23 mouse cellular contexts compared by ENCODE assay signal in the genomic region with DNA sequence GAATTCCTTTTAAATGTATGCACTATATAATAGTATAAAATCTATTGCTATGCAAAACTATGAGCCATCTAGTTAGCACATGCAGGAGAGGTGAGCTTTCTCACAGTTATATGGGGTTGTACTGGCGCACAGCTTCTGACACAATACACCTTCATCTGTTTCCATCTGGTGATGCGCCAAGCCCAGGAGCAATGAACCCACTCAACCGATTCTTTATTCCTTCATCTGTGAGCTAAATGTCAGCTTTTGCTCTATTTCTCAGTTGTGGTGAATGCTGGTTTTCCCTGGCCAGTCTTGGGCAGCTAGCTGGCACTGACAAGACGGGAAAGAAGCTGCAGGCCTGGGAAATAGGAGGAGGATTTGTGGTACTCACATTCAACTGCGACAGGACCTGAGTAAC.
DNase-seq lines count a peak whose midpoint lies in the region; ATAC-seq and TF ChIP-seq lines count a peak whose summit lies in the region.
"Had no signal": no experiment of that assay in that cellular context is flagged by ENCODE, and none has a peak within 500 bp of the region (broad histone marks: within the 10 kb centered on the region; RNA-seq: fewer than 3 reads in every experiment).

No protein-coding gene starts in this region.

- WGBS in forebrain, embryonic 14.5 days: 46% methylated on average over 5 of the region's 5 CpGs
- 41% methylated on average over 5 of the region's 5 CpGs for WGBS in forebrain, postnatal 0 days
- 71% methylated on average over 5 of the region's 5 CpGs for WGBS in neural tube, embryonic 13.5 days
- 65% methylated on average over 5 of the region's 5 CpGs for WGBS in neural tube, embryonic 15.5 days

- peak overlapping the region; percentile 48; the same call in 1 of the 2 replicates for H3K27ac ChIP-seq in forebrain, embryonic 14.5 days (ENCODE audit: low read depth, low read length)
- H3K27ac ChIP-seq in forebrain, postnatal 0 days (ENCODE audit: low read depth, low read length): no peak overlapping the region
- peak overlapping the region; percentile 35; the same call in 1 of the 2 replicates for H3K27ac ChIP-seq in neural tube, embryonic 13.5 days (replicated peaks)
- H3K27ac ChIP-seq in neural tube, embryonic 15.5 days (replicated peaks): no peak overlapping the region
- H3K27ac ChIP-seq: embryonic facial prominence, embryonic 12.5 days; heart, adult 2 months; heart, embryonic 15.5 days; hindbrain, postnatal 0 days; limb, embryonic 13.5 days; liver, embryonic 14.5 days; lung, embryonic 15.5 days had no signal

- H3K4me1 ChIP-seq in forebrain, embryonic 14.5 days (ENCODE audit: control insufficient read depth, insufficient read depth, low read length): peaks cover 8% of the 10 kb centered on the region
- no peaks in the 10 kb centered on the region for H3K4me1 ChIP-seq in forebrain, postnatal 0 days (ENCODE audit: insufficient read depth)
- peaks cover 9% of the 10 kb centered on the region; the same call in 1 of the 2 replicates for H3K4me1 ChIP-seq in neural tube, embryonic 13.5 days (replicated peaks)
- peaks cover 11% of the 10 kb centered on the region for H3K4me1 ChIP-seq in neural tube, embryonic 15.5 days
- H3K4me1 ChIP-seq: embryonic facial prominence, embryonic 12.5 days had no signal

- H3K4me2 ChIP-seq in forebrain, embryonic 14.5 days (ENCODE audit: low read length): no peak overlapping the region
- no peak overlapping the region for H3K4me2 ChIP-seq in forebrain, postnatal 0 days (ENCODE audit: low read depth)
- no peak overlapping the region for H3K4me2 ChIP-seq in neural tube, embryonic 13.5 days
- no peak overlapping the region for H3K4me2 ChIP-seq in neural tube, embryonic 15.5 days
- H3K4me2 ChIP-seq: embryonic facial prominence, embryonic 12.5 days; heart, embryonic 15.5 days; limb, embryonic 13.5 days; lung, embryonic 15.5 days had no signal

- H3K9ac ChIP-seq in forebrain, embryonic 14.5 days (ENCODE audit: low read length): no peak overlapping the region
- H3K9ac ChIP-seq in forebrain, postnatal 0 days: no peak overlapping the region
- no peak overlapping the region for H3K9ac ChIP-seq in neural tube, embryonic 13.5 days
- H3K9ac ChIP-seq in neural tube, embryonic 15.5 days (replicated peaks): no peak overlapping the region
- H3K9ac ChIP-seq: embryonic facial prominence, embryonic 12.5 days; heart, embryonic 15.5 days; limb, embryonic 13.5 days; liver, embryonic 14.5 days; lung, embryonic 15.5 days had no signal

- no peaks in the 10 kb centered on the region for H3K36me3 ChIP-seq in forebrain, embryonic 14.5 days (ENCODE audit: control insufficient read depth, insufficient read depth, low read length)
- no peaks in the 10 kb centered on the region for H3K36me3 ChIP-seq in forebrain, postnatal 0 days (ENCODE audit: insufficient read depth)
- no peaks in the 10 kb centered on the region for H3K36me3 ChIP-seq in neural tube, embryonic 13.5 days
- no peaks in the 10 kb centered on the region for H3K36me3 ChIP-seq in neural tube, embryonic 15.5 days
- H3K36me3 ChIP-seq: embryonic facial prominence, embryonic 12.5 days; heart, embryonic 15.5 days; limb, embryonic 13.5 days; lung, embryonic 15.5 days had no signal

- DNase-seq in forebrain, embryonic 14.5 days (ENCODE audit: low spot score): peak; percentile 72
- no peak for DNase-seq in forebrain, postnatal 0 days
- DNase-seq in cerebellum, adult 8-10 months: peak; percentile 57
- no peak for DNase-seq in adrenal gland, adult 8-10 months
- no peak for DNase-seq in spleen, postnatal 36 days (ENCODE audit: low spot score in 2 of 2)
- DNase-seq: adrenal gland, postnatal 14 days; gastrocnemius, postnatal 10 days; heart, adult 2 months; heart, postnatal 4 days; lung, postnatal 4 days; right cerebral cortex, postnatal 4 days; thymus, postnatal 25 days had no signal

- H3K4me3 ChIP-seq in forebrain, embryonic 14.5 days (ENCODE audit: low read depth, low read length): no peak overlapping the region
- no peak overlapping the region for H3K4me3 ChIP-seq in forebrain, postnatal 0 days (ENCODE audit: low read depth, low read length)
- H3K4me3 ChIP-seq in neural tube, embryonic 13.5 days: no peak overlapping the region
- H3K4me3 ChIP-seq in neural tube, embryonic 15.5 days (replicated peaks): no peak overlapping the region
- H3K4me3 ChIP-seq: embryonic facial prominence, embryonic 12.5 days; erythroblast, embryonic 14.5 days; heart, adult 2 months; heart, embryonic 15.5 days; limb, embryonic 13.5 days; lung, embryonic 15.5 days had no signal

- H3K9me3 ChIP-seq in forebrain, embryonic 14.5 days (replicated peaks; ENCODE audit: control insufficient read depth, low read length): no peaks in the 10 kb centered on the region
- no peaks in the 10 kb centered on the region for H3K9me3 ChIP-seq in forebrain, postnatal 0 days (ENCODE audit: low read length)
- H3K9me3 ChIP-seq in neural tube, embryonic 13.5 days: no peaks in the 10 kb centered on the region
- no peaks in the 10 kb centered on the region for H3K9me3 ChIP-seq in neural tube, embryonic 15.5 days (replicated peaks)
- H3K9me3 ChIP-seq: embryonic facial prominence, embryonic 12.5 days; heart, embryonic 15.5 days; limb, embryonic 13.5 days; lung, embryonic 15.5 days had no signal

- TF ChIP-seq CTCF in forebrain, postnatal 0 days (IDR thresholded peaks at IDR 0.05; ENCODE audit: low read depth): no peak

- H3K27me3 ChIP-seq in forebrain, embryonic 14.5 days (replicated peaks; ENCODE audit: control insufficient read depth, insufficient read depth, low read length): no peaks in the 10 kb centered on the region
- no peaks in the 10 kb centered on the region for H3K27me3 ChIP-seq in forebrain, postnatal 0 days (ENCODE audit: insufficient read depth, low read length)
- no peaks in the 10 kb centered on the region for H3K27me3 ChIP-seq in neural tube, embryonic 13.5 days
- H3K27me3 ChIP-seq in neural tube, embryonic 15.5 days (replicated peaks): no peaks in the 10 kb centered on the region
- H3K27me3 ChIP-seq: embryonic facial prominence, embryonic 12.5 days; heart, embryonic 15.5 days; limb, embryonic 13.5 days; lung, embryonic 15.5 days; Patski had no signal

- ATAC-seq in forebrain, embryonic 14.5 days: peak; percentile 86
- ATAC-seq in forebrain, postnatal 0 days: no peak
- peak; percentile 43; the same call in 1 of the 2 replicates for ATAC-seq in neural tube, embryonic 13.5 days (ENCODE audit: low read depth)
- no peak for ATAC-seq in neural tube, embryonic 15.5 days (ENCODE audit: low FRiP score)
- ATAC-seq: hindbrain, postnatal 0 days; intestine, postnatal 0 days; Patski had no signal

Comparison
In these comparisons a context has a peak if more than half of its experiments do, and no peak if none do; other contexts are left out.
1. ATAC-seq: peak in forebrain, embryonic 14.5 days (single experiment) and neural tube, embryonic 13.5 days (single experiment); none in forebrain, postnatal 0 days (single experiment) and neural tube, embryonic 15.5 days (single experiment).
2. DNase-seq: peak in forebrain, embryonic 14.5 days (single experiment) and cerebellum, adult 8-10 months (single experiment); none in forebrain, postnatal 0 days (single experiment), adrenal gland, adult 8-10 months (single experiment) and spleen, postnatal 36 days (0 of 2).
3. H3K27ac ChIP-seq: peak in forebrain, embryonic 14.5 days (single experiment) and neural tube, embryonic 13.5 days (single experiment); none in forebrain, postnatal 0 days (single experiment) and neural tube, embryonic 15.5 days (single experiment).